Mouse (Mus musculus) T-helper 2 cell (primary cell): ENCODE data around the gene Cbwd1.

Source experiments
- in situ Hi-C: fragments of 300-600 bp; cut with MboI, MseI; formaldehyde crosslinking; loops from one replicate; pipeline ENCODE4 v1.15.1; 2025; ENCODE audit warnings: high pct_unique_total_duplicates

Gene Cbwd1

DNA sequence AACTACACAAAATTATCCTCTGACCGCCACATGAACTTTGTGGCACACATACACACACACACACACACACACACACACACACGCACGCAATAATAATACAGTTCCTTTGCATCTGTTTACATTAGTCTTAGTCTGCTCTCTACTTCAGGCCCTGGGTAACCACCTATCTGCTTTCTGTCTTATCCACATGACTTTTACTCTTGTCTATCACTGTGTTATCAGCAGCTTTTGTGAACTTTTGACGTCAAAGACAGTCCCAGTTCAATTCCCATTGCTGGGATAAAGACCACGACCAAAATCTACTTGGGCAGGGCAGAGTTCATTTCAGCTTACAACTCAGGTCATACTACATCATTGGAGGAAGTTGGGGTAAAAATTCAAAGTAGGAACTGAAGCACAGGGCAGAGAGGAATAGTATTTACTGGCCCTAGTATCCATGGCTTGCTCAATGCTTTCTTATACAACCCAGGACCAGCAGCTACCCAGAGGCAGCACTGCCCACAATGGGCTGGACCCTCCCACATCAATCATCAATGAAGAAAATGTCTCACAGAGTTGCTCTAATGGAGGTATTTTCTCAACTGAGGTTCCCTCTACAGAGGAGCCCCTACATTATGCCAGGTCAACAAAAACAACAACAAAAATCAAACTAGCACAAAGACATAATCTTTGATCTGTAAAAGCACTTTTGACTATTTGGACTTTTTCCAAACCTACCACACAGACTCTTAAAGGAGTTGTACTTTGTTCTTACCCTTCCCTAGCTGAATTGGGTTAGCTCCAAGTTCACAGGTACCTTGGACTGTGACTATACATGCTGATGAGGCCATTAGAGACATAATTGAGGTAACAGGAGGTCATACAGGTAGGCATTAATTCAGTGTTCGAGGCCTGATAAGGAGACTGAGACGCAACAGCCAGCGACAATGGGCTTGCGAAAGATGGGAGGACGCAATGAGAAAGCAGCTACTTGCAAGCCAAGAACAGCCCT is 17.7 kb upstream of the Cbwd1 start:
- in situ Hi-C loops = no loop called here

DNA sequence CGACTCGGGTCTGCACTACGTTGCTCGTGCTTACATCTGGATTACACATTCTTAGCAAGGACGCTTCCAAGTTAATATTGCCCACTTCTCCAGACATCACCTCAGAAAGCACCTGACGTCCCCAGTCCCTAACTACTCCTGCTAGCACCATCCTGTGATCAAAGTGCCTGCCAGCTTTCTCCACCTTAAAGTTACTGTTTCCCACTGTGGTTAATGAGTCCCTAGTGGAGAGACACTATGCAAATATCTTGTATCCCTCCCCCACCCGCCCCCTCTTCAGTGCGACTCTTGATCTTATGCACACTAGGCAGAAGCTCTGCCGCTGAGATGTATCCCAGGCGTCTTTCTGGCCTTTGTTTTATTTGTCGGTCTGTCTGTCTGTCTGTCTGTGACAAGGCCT is 16.6 kb upstream of the Cbwd1 start:
- in situ Hi-C loops = no loop called here

DNA sequence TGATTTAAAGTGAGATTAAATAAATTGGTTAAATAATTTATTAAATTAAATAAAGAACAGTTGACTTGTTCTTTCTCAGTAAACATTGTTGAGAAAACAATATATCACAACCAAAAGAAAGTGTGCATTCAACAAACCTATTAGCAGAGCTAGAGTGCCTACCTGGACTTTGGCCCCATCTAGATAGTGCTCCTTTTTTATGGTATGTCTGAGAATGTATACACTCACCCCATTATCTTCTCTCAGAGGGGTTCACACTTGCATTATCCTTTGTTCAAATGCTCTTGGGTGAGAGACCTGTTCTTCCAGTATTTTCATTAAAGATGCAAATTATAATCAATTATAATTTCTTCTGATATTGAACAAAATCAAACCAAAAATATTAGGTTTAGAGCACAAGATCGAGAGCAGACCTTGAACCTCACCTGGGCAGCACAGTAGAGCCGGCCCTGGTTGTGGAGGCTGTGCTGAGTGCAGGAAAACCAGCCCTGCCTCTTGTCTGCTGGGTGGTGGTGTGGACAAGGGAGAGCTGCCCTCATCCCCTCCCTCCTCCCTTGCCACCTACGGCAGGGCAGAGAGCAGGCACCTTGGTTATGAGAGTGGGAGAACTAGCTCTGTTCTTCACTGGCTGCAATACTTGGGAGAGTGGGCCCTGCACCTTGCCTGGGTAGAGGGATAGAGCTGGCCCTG is 11.4 kb upstream of the Cbwd1 start:
- in situ Hi-C loops = loop anchor here (25.0 kb wide), 1 partner anchor 364 kb away; no protein-coding TSS in a partner anchor

DNA sequence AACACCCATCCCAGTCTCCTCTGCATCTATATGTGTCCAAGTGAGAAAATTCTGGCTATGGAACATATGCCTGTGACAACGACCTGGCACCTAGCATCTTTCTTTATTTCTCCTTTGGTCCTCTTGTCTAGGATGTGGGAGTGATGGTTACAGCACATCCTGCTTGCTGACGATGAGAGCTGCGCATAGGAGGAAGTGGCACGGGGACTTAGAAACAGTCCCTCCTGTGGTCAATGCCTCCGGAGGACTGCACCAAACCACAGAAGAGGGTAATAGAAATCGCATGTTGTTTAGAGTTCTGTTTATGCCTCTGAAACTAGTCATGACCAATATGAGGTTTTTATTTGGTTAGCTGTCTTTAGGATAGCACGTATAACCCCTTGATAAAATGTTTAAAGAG is 9.9 kb upstream of the Cbwd1 start:
- in situ Hi-C loops = loop anchor here (25.0 kb wide), 1 partner anchor 366 kb away; no protein-coding TSS in a partner anchor

DNA sequence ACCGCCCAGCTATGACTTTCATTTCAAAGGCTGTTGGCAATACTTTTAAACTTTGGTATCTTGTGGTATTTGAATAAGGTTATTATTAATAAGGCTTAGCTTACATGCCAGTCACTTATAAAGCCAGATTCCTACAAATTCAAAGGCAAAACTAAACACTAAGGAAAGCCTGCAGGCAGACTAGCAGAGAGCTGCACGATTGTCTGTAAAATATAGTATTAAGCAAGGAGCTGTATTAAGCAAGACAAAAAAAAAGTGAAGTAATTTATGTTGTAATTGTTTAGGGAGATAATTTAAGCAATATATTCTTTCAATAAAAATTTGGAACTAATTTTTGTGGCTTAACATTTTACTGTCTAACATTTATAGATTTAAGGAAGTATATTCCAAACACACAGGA is 5.5 kb upstream of the Cbwd1 start:
- in situ Hi-C loops = loop anchor here (25.0 kb wide), 1 partner anchor 370 kb away; no protein-coding TSS in a partner anchor

DNA sequence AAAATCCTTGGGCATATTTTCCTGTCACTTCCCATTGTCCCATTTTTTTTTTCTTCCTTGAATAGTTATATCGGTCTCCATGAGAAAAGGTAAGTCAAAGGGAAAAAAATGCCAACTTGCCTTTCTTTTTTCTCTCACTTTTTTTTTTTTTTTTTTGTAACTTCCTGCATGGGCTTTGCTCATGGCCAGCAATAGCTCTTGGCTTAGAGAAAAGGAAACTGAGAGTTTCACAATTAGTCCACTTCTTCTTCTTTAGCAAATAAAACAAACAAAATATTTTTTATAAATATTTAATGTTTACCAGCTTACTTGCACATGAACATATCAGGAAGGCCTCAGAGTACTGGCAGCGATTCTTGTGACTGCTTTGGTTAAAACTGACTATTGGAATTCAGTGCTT is 4.8 kb upstream of the Cbwd1 start:
- in situ Hi-C loops = loop anchor here (25.0 kb wide), 1 partner anchor 371 kb away; no protein-coding TSS in a partner anchor

DNA sequence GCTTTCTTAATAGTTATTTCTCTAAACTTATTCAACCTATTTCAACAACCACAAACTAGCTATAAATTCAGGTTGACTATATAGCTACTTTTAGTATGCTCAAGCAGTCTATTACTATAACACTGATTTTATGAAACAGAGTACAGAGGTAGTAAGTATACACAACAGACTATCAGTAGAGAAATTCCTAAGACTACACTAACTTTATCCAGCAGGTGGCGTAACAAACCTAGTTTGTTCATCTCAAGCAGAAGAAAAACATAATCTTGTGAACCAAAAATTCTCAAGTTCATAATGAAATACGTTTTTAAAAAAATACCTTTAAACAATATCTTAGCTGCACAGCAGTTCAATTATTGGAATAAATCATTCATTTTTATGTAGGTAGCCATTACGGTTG is 2.9 kb downstream of the Cbwd1 start:
- in situ Hi-C loops = loop anchor here (10.0 to 25.0 kb wide), 3 partner anchors 126 to 496 kb away; no protein-coding TSS in a partner anchor

DNA sequence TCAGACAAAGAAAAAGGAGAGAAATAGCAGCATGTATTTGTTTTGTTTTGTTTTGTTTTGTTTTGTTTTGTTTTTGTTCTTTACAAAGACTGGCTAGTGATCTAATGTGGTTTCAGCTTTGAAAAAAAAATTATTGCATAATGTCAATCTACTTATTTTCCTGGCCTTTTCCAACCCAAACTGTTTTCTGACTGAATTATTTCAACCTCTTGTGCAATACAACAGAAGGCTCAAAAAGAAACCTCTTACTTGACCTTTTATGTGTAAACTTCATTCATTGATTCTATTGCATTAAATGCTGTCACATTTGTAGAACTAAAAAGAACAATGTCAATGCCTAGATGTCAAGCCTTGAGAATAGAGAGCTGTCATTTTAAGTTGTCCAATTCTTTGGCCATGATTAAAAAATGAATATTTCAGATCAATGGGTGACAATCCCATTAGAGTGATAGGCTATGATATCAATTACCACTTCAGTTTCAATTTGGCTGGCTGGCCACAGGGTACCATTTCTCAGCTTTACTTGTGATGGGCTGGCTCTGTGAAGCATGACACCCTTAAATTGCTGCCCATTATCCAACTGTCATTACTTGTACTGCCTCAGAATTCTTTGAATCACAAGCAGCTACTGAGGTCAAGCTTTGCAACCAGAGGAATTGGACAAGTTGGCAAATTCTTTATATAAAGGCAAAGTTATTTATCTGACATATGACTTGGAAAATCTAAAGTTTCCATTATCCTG is 15.7 kb downstream of the Cbwd1 start:
- in situ Hi-C loops = no loop called here

DNA sequence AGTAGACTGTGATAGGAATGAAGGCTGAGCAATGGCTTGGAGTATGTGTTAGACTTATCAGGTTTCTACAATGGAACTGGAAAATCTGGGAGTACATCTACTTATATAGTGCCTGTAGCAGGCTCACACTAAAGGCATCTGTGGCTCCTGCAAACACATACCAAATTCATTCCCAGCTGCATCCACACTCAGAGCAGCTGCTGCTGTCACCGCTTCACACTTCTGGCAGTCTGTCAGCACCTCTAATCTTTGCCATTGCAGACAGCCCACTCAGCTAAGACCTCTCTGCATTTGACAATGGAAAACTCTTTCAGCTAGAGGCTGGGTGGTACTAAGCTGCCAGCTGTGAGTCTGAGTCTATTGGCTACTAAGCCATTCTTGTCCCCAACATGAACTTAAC is 24.3 kb downstream of the Cbwd1 start:
- in situ Hi-C loops = no loop called here

DNA sequence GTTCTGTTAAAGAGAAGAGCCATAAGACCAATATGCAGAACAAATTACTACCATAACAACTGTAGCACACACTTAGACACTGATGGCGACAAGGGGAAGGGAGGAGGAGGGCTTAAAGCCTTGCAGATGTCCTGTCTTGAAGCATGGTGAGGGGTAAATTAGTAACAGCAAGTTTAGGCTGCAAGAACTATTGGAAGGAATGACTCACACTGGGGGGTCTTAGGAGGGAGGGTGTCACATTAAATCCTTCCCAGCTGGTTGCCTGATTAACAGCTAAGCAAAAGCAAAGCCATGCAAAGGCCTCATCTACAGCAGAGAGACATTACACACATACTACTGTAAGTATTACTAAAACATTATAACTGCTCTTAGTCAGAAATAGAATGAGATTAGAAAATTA is 32.4 kb downstream of the Cbwd1 start:
- in situ Hi-C loops = no loop called here

DNA sequence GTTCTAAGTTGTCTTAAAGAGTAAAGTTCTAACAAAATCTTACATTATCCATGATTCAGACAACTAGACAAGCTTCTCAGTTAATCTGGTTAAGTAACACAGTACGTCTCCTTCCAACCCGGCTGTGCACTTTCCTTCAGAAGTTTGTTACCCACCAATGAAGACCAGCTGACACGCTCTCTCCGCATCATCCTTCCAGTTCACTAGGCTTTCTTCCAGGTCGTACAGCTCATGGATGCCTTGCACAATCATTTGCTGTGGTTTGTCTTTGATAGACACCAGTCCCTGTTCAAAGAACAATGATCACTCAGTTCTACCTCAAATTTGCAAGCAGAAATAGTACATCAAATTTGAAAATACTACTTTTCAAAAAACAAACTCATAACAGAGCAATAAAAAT is 40.5 kb downstream of the Cbwd1 start:
- in situ Hi-C loops = no loop called here

DNA sequence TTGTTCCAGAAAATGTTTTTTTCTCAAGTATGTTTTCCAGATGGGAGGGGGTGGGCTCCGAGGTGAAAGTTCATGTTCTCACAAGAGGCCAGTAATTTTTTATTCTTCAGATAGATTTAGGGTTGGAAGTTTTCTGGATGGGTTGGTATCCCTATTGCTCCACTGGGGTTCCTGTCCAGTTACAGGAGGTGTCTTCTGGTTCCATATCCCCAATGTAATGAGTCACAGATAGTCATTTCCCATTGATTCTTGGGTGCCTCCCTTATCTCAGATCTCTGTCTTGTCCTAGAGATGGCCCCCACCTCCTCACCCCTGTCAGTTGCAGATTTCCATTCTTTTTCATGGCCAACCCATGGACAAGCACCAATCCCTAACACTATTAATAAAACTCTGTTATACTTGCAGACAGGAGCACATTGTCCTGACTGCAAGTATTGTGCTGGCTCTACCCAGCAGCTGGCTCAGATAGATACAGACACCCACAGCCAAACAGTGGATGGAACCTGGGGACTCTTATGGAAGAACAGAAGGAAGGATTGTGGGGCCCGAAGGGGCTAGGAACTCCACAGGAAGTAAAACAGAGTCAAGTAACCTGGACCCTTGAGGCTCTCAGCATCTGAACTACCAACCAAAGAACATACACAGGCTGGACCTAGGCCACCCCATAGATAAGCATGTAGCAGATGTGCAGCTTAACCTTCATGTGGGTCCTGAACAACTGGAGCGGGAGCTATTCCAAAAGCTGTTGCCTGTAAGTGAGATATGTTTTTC is 52.8 kb downstream of the Cbwd1 start:
- in situ Hi-C loops = no loop called here

DNA sequence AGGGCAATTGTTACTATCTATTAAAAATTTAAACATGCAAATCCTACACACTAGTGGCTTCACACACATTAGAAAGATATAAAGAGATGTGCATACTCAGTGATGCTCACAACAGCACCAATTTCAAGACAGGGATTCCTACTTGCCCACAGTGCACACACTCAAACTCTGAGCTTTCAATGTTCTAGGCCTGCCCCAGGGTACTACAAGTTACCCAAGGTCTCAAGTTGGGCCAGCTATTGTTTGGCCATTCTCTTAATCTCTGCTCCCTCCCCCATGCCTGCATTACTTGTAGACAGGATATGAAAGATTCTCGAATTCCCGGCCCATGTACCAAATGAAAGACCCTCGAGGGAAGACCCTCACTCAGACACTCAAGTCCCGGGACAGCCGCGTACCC is 53.8 kb downstream of the Cbwd1 start:
- in situ Hi-C loops = no loop called here

DNA sequence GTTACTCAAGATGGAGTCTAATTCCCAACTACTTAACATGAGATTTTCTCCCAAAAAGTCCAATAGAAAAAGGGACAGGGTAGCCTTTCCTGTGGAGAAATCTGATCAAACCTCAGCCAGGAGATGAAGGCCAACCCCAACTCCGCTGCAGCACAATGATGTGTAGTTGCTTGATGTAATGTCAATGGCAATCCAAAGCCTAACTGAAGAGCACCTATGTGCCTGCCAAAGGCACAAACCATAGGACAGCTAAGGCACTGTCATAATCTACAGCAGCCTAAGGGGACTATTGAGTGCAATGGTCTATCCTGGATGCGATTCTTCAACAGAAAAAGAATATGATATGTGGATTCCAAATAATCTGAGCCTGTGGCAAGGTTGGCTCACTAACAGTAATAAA is 58.6 kb downstream of the Cbwd1 start:
- in situ Hi-C loops = no loop called here

DNA sequence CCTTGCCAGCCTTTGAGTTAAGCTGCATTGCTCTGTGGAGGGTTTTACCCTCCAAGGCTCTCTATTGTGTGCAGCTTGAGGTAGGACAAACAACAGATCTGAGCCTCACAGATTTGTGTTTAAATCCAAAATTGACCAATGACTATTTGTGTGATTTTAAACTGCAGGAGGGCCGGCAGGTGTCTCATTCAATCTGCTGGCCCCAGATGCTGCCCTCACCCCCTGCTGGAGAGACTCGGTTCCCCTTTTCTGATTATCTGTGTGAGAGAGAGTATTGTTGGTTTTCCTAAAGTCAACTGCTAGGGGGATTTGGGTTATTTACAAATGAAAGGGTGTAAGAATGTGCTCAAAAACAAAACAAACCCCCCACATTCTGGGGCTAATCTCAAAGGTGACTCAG is 59.2 kb downstream of the Cbwd1 start:
- in situ Hi-C loops = no loop called here

DNA sequence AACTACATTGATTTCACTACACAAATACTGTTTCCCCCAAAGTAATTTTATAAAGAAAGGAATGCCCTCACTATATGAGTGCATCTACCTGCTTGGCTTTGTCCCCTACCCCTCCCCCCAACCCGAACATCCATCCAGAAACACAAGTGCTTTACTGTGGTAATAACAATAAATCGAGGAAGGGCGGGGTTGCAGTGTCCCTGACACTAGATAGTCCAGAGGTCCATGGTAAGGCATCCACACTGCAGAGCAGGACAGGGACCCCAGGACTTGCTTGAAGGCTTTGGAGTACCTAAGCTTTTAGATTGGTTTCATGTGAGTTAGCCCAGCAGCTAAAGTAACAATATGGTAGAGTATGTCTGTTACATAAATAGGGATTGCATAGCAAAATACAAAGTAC is 59.7 kb downstream of the Cbwd1 start:
- in situ Hi-C loops = no loop called here

DNA sequence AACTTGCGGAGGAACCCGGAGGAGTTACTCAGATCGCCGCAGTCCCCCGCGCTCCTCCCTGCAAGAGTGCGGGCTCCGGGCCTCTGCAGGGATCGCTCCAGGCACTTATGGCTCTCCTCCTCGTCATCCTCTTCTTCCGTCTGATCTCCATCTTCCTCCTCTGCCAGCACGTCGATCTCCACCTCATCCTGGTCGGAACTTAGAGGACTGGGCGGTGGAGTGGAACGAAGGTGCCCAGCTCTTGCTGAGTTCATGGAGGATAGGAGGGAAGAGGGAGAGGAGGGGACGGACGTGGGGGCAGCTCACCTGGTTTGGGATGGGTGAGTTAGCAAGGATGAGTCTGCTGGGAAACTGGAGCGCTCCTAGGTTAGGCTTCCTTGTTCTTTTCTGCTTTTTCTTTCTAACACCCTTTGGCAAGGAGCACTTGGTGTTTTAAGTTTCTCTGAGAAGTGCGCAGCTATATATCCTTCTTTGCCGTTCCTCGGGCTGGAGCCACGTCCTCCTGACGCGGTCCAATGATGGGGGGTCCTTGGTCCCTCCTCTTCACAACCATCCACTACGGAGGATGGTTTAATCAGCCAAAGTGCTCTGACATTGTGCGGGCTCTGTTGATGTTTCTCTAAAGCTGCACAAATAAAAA is 60.7 kb downstream of the Cbwd1 start, which contains the start of gene Foxd4:
Foxd4 (minus strand) TSS at position 617 of the 640 bp plus-strand sequence.
- in situ Hi-C loops = no loop called here

DNA sequence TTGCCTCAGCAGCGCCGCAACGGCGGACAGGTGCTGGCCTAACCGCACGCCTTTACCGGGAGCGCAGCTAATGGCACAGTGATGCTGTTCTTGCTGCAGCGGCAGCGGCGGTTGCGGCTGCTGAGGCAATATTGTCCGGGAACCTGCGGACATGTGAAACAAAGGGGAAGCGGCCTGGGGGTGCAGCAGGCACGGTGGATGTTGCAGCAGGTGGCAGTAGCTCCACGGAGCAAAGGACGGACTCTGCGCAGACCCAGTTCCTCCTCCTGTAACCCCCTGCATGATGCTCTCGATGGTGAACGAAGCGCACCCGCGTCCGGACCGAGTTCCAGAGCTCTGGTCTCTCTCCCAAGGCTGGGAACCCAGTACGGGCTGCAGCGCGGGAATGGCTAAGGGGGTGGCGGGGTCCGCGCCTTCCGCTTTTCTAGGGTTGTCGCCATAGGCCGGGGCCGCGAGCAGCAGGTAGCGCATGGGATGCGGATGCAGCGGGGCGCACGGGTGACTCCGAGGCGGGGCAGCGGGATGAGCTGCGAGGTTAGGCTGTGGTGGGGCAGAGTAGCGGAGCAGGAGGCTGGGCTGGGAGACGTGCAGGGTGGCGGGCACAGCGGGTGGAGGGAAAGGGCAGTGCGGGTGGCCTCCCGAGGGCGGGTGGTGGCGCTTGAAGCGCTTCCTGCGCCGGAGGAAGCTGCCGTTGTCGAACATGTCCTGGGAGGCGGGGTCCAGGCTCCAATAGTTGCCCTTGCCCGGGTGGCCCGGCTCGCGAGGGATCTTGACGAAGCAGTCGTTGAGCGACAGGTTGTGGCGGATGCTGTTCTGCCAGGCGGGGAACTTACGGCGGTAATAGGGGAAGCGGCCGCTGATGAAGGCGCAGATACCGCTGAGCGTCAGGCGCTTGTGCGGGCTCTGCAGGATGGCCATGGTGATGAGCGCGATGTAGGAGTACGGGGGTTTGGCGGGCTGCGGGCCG is 61.5 kb downstream of the Cbwd1 start:
- in situ Hi-C loops = loop anchor here (5.0 to 25.0 kb wide), 2 partner anchors 342 to 712 kb away; partner anchors contain the start of gene Dmrt3
